Mouse (Mus musculus): ENCODE results near the gene Gba.

- TF ChIP-seq EP300 (IDR thresholded peaks at IDR 0.05; ENCODE audit: low read length) (no peak; the same call in 1 of the 2 replicates), SIN3A (IDR thresholded peaks at IDR 0.05; ENCODE audit: low read length) (peak; percentile 97), CTCF (conservative IDR thresholded peaks at IDR 0.05 in 1 of 2, IDR thresholded peaks at IDR 0.05 in 1 of 2; ENCODE audit: low read depth in 2 of 2, low read length in 2 of 2) (no peak), POLR2A (IDR thresholded peaks at IDR 0.05; ENCODE audit: low read depth, low read length) (peak; percentile 82), POLR2AphosphoS2 (IDR thresholded peaks at IDR 0.05; ENCODE audit: low read depth, low read length) (no peak), ZC3H11A (IDR thresholded peaks at IDR 0.05; ENCODE audit: low read depth, low read length) (no peak), HCFC1 (IDR thresholded peaks at IDR 0.05; ENCODE audit: low read depth, low read length) (peak; percentile 88), BHLHE40 (IDR thresholded peaks at IDR 0.05; ENCODE audit: low read depth, low read length) (peak; percentile 36; the same call in 1 of the 2 replicates), UBTF (IDR thresholded peaks at IDR 0.05; ENCODE audit: low read depth, low read length) (no peak), RAD21 (IDR thresholded peaks at IDR 0.05; ENCODE audit: low read depth, low read length) (no peak)
These were observed 11.2 kb downstream of the Gba start for GRCm38 (mm10) chr3:89213803-89214530.

Measured in CH12.LX (cell line).